Mouse (Mus musculus): ENCODE measurements around the gene Mnat1. TPM values are rescaled to one million over a fixed set of nuclear protein-coding genes. Genes with fewer than 3 reads are reported as not detected.

Gene Mnat1
- total and polyA plus RNA-seq, 3 experiments: 29.4 to 36.9 TPM; not detected in 1

DNA sequence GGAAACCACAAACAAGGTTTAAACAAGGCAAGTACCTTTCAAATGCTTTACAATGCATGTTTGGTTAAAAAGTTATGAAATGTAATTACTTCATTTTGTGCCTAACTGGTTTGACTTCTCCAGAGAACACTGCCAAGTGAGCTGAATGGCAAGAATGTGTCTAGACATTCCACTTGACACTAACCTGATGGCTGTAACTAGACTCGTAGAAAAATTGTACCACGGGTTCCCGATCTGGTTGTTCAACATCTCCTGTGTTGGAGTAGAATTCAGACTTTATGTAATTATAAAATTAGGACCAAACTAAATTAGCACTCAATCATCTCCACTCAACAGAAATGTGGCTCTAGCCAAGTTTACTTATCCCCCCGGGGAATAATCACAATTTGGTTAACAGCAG is 24.9 kb upstream of the Mnat1 start (continued):
- no peak for TF ChIP-seq UBTF (IDR thresholded peaks at IDR 0.05; ENCODE audit: borderline replicate concordance, insufficient read depth, low read depth, low read length)

DNA sequence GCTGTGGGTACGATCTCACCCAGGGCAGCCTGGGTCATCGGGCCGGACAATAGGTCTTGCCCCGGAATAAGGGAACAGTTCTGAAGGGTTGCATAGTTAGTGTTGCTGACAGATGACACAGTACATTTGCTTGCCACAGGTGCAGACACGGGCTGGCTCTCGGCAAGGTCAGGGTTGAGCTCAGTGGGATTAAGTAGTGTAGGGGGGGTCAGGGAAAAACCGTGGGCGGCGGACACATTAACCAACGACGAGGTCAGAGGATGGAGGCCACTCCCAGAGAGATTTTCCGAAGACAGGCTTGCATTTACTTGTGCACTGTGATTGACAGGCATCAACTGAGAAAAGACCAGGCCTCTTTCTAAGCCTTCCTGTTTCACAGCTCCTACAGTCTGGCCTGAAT is 19.8 kb upstream of the Mnat1 start:
- Histone ChIP-seq H3K36me3 (ENCODE audit: control insufficient read depth in 1 of 2, insufficient read depth in 2 of 2, low read length in 2 of 2) (no peaks in the 10 kb centered on the region), H3K79me2 (ENCODE audit: control insufficient read depth, insufficient read depth, low read length, poor library complexity) (no peaks in the 10 kb centered on the region), H3K27ac (ENCODE audit: control insufficient read depth, low read depth, low read length) (no peak overlapping the region), H3K4me1 (ENCODE audit: control insufficient read depth in 1 of 2, insufficient read depth in 2 of 2, low read length in 2 of 2) (no peaks in the 10 kb centered on the region), H3K9ac (ENCODE audit: control insufficient read depth, low read depth, low read length, poor library complexity, severe bottlenecking) (no peak overlapping the region), H3K27me3 (ENCODE audit: control insufficient read depth in 1 of 2, insufficient read depth in 2 of 2, low read length in 2 of 2) (no peaks in the 10 kb centered on the region; a peak in 2 of 4 replicates), H3K4me3 (ENCODE audit: control insufficient read depth in 1 of 2, insufficient read depth in 1 of 2, low read depth in 2 of 2, low read length in 2 of 2) (no peak overlapping the region), H3K9me3 (replicated peaks; ENCODE audit: insufficient read depth, low read length) (no peaks in the 10 kb centered on the region)
- no peak for DNase-seq (ENCODE audit: low read depth, low spot score)
- TF ChIP-seq USF1 (IDR thresholded peaks at IDR 0.05; ENCODE audit: low read depth, low read length): no peak
- no peak for TF ChIP-seq MXI1 (IDR thresholded peaks at IDR 0.05; ENCODE audit: low read depth, low read length)
- no peak for TF ChIP-seq MEF2A (IDR thresholded peaks at IDR 0.05; ENCODE audit: extremely low read depth, insufficient replicate concordance, low read depth, low read length, poor library complexity, severe bottlenecking)
- no peak for TF ChIP-seq POLR2AphosphoS2 (IDR thresholded peaks at IDR 0.05; ENCODE audit: low read length)
- no peak for TF ChIP-seq E2F4 (IDR thresholded peaks at IDR 0.05; ENCODE audit: borderline replicate concordance, low read depth, low read length)
- no peak for TF ChIP-seq NRF1 (IDR thresholded peaks at IDR 0.05; ENCODE audit: insufficient read depth, low read depth, low read length, poor library complexity, severe bottlenecking)
- TF ChIP-seq RAD21 (IDR thresholded peaks at IDR 0.05; ENCODE audit: low read depth, low read length): no peak
- TF ChIP-seq HCFC1 (IDR thresholded peaks at IDR 0.05; ENCODE audit: low read depth, low read length): no peak
- no peak for TF ChIP-seq SMC3 (IDR thresholded peaks at IDR 0.05; ENCODE audit: low read depth, low read length)

DNA sequence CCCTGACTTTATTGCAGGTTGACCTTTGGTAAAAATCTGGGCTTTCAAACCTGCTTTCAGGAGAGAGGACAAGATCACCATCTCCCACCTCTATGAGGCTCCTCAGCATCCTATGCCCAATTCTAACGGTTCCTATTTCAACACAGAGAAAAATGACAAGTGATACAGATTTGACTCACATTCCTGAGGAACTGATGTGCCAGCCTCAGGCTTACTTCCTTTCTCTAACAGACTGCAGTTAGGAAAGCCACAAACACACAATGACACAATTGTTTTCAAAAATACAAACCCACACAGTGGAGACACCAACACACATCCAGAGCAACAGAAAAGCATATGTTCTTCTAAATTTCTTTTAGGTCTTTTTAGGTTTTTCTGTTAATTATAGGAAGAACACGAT is 15.7 kb upstream of the Mnat1 start:
- no peak overlapping the region for H3K9ac ChIP-seq (ENCODE audit: control insufficient read depth, low read depth, low read length, poor library complexity, severe bottlenecking)
- no peaks in the 10 kb centered on the region; a peak in 1 of 4 replicates for H3K27me3 ChIP-seq (ENCODE audit: control insufficient read depth in 1 of 2, insufficient read depth in 2 of 2, low read length in 2 of 2)
- no peaks in the 10 kb centered on the region for H3K4me1 ChIP-seq (ENCODE audit: control insufficient read depth in 1 of 2, insufficient read depth in 2 of 2, low read length in 2 of 2)
- H3K36me3 ChIP-seq (ENCODE audit: control insufficient read depth in 1 of 2, insufficient read depth in 2 of 2, low read length in 2 of 2): no peaks in the 10 kb centered on the region
- no peak overlapping the region for H3K4me3 ChIP-seq (ENCODE audit: control insufficient read depth in 1 of 2, insufficient read depth in 1 of 2, low read depth in 2 of 2, low read length in 2 of 2)
- no peaks in the 10 kb centered on the region for H3K9me3 ChIP-seq (replicated peaks; ENCODE audit: insufficient read depth, low read length)
- no peaks in the 10 kb centered on the region for H3K79me2 ChIP-seq (ENCODE audit: control insufficient read depth, insufficient read depth, low read length, poor library complexity)
- no peak for DNase-seq (ENCODE audit: low read depth, low spot score)
- H3K27ac ChIP-seq (ENCODE audit: control insufficient read depth, low read depth, low read length): no peak overlapping the region
- TF ChIP-seq RCOR1 (IDR thresholded peaks at IDR 0.05; ENCODE audit: low read depth, low read length) (no peak), CHD2 (IDR thresholded peaks at IDR 0.05; ENCODE audit: low read length) (no peak), MAFK (IDR thresholded peaks at IDR 0.05; ENCODE audit: borderline replicate concordance, low read depth, low read length) (no peak), ZMIZ1 (IDR thresholded peaks at IDR 0.05; ENCODE audit: low read depth, low read length) (no peak), ETS1 (IDR thresholded peaks at IDR 0.05; ENCODE audit: low read depth, low read length) (no peak), NELFE (IDR thresholded peaks at IDR 0.05; ENCODE audit: low read depth, low read length) (no peak), GABPA (IDR thresholded peaks at IDR 0.05; ENCODE audit: low read depth, low read length) (no peak), MEF2A (IDR thresholded peaks at IDR 0.05; ENCODE audit: extremely low read depth, insufficient replicate concordance, low read depth, low read length, poor library complexity, severe bottlenecking) (no peak), ZKSCAN1 (IDR thresholded peaks at IDR 0.05; ENCODE audit: low read depth, low read length) (no peak)
